Comparison of ENCODE assay signal across 22 mouse cellular contexts in genomic region chr6:116439531-116439930, GRCm38 (mm10). TPM values are rescaled to one million over a fixed set of nuclear protein-coding genes. Genes with fewer than 3 reads are reported as not detected.
"Had no signal": no experiment of that assay in that cellular context is flagged by ENCODE, and none has a peak within 500 bp of the region (broad histone marks: within the 10 kb centered on the region; RNA-seq: fewer than 3 reads in every experiment).

No protein-coding gene starts in this region.

- ATAC-seq: midbrain, embryonic 16.5 days had no signal

- H3K9me3 ChIP-seq: midbrain, embryonic 10.5 days; midbrain, embryonic 12.5 days; neural tube, embryonic 12.5 days had no signal

- H3K4me2 ChIP-seq: lung, embryonic 14.5 days; midbrain, embryonic 12.5 days; neural tube, embryonic 12.5 days had no signal

- H3K9ac ChIP-seq: lung, embryonic 14.5 days; midbrain, embryonic 12.5 days; neural tube, embryonic 12.5 days had no signal

- DNase-seq: lung, adult 18-20 months; lung, embryonic 14.5 days; lung, postnatal 10 days; midbrain, embryonic 14.5 days; right cerebral cortex, postnatal 14 days; thymus, adult 18-20 months; thymus, postnatal 14 days; thymus, postnatal 36 days had no signal

- H3K27ac ChIP-seq: midbrain, embryonic 10.5 days; midbrain, embryonic 12.5 days; neural tube, embryonic 12.5 days had no signal

- H3K4me3 ChIP-seq: midbrain, embryonic 10.5 days; midbrain, embryonic 12.5 days; neural tube, embryonic 12.5 days had no signal

- H3K4me1 ChIP-seq: midbrain, embryonic 10.5 days; midbrain, embryonic 12.5 days; neural tube, embryonic 12.5 days had no signal

- H3K36me3 ChIP-seq: midbrain, embryonic 10.5 days; midbrain, embryonic 12.5 days; neural tube, embryonic 12.5 days had no signal

- H3K27me3 ChIP-seq: midbrain, embryonic 12.5 days; neural tube, embryonic 12.5 days had no signal

RNA-seq across cellular contexts. Expression of gene Olfr211, which starts 49.4 kb away (rescaled TPM):
- total RNA-seq: megakaryocyte, adult 5-6 weeks; megakaryocyte-erythroid progenitor cell, adult 5-6 weeks; neutrophil, adult 5-6 weeks had no signal
- polyA plus RNA-seq: liver, embryonic 16.5 days; lung, embryonic 14.5 days; lung, embryonic 16.5 days; midbrain, embryonic 10.5 days; midbrain, embryonic 12.5 days; midbrain, embryonic 14.5 days; midbrain, embryonic 16.5 days; neural tube, embryonic 12.5 days; neural tube, embryonic 14.5 days; spleen, adult 2 months; stomach, embryonic 14.5 days; stomach, embryonic 16.5 days; thymus, postnatal 0 days had no signal
